Mouse (Mus musculus): ENCODE results near the gene Serpina3n. TPM values are rescaled to one million over a fixed set of nuclear protein-coding genes. Genes with fewer than 3 reads are reported as not detected.

Gene Serpina3n
- polyA plus RNA-seq, 1 experiment from 2014 or later: not detected

DNA sequence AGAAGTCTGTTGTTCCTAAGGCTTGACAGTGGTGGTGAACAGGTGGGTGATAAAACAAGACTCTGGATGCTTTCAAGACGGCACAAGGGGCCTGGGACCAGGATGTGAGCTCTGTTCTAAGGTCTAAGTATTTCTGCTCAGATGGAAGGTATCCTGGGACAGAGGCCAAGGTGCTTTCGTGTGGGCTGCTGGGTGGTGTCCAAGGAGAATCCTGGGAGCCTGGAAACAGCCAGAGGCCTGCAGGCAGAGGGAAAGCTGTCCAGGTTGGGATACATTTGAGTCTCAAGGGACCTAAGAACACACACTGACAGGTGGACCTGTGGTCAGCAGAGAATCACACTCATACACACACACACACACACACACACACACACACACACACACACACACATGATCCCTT, 8.0 kb downstream of the Serpina3n start:
- H3K27me3 ChIP-seq (replicated peaks): no peaks in the 10 kb centered on the region
- H3K4me3 ChIP-seq: no peak overlapping the region
- H3K9ac ChIP-seq: no peak overlapping the region
- ATAC-seq: no peak
- H3K36me3 ChIP-seq: no peaks in the 10 kb centered on the region
- no peak overlapping the region for H3K4me2 ChIP-seq
- H3K4me1 ChIP-seq: no peaks in the 10 kb centered on the region
- no peaks in the 10 kb centered on the region for H3K9me3 ChIP-seq (replicated peaks)
- no peak overlapping the region for H3K27ac ChIP-seq
- WGBS (ENCODE audit: insufficient replicate concordance): 47% methylated on average over 2 of the region's 2 CpGs

DNA sequence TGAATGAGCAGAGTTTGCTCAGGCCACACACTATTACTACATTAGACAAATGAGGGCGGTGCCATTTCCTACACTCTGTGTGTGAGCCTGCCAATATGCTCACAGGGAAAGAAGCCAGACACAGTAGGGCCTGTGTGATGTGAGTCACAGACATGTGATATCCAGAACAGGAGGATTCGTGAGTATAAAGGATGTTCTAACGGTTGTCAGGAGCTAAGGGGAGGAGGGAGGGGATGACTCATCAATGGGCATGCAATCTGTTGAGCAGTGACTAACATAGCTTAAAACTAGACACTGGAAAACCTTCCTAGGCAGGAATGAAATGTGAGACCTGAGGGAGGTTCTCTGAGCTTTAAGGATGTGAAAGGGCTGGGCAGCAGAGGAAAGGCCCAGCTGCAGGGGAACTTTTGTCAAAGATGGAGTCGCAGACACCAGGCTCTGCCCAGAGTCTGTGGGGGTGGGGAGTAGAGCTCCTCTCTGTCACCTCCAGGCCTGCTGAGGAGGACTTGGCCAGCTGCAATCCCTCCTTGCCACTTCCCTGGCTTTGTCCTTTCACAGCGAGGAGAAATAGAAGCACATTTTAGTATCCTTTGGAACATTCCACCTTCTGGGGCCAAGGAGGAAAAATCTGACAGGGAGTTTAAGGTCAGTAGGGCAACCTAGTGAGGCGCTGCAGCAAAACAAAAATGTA, 9.2 kb downstream of the Serpina3n start:
- Histone ChIP-seq H3K9ac (no peak overlapping the region), H3K27ac (no peak overlapping the region), H3K36me3 (no peaks in the 10 kb centered on the region), H3K4me2 (no peak overlapping the region), H3K4me1 (no peaks in the 10 kb centered on the region), H3K27me3 (replicated peaks) (no peaks in the 10 kb centered on the region), H3K9me3 (replicated peaks) (no peaks in the 10 kb centered on the region), H3K4me3 (no peak overlapping the region)
- 46% methylated on average over 6 of the region's 6 CpGs for WGBS (ENCODE audit: insufficient replicate concordance)
- ATAC-seq: no peak

DNA sequence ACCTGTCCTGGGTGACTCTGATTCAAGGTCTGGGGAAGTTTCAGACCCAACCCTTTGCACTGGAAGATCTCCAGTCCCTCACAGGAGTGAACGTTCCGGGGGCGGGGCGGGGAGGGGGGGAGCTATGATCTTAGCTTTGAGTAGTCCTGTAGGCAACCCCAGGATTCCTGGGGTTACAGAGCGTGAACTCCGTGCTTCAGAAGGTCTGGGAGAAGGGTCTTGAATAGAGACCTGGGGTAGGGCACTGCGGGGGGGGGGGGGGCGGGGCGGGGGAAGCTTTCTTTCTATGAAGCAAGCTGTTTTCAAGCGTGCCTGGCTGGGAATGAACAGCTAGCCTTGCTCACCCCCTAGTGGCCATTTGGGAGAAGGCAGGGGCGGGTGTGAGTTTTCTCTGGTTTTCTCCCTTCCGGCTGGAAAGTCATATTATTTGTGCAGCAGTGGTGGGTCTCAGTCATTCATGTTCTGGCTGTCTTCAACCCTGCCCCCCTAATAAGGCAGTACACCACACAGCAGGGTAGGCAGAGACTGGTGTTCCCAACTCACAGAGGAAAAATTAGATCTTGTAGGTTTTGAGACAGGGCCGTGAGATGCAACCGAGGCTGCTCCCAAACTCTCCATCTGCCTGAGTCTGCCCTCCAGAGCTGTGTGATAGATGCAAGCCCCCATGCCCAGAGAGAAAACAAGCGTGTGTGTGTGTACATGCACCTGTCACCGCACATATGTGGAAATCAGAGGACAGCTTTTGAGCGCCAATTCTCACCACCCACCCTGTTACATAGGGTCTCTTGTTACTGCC, 12.0 kb downstream of the Serpina3n start:
- Histone ChIP-seq H3K36me3 (no peaks in the 10 kb centered on the region), H3K27me3 (replicated peaks) (no peaks in the 10 kb centered on the region), H3K9ac (no peak overlapping the region), H3K4me2 (peak overlapping the region; percentile 49), H3K4me1 (no peaks in the 10 kb centered on the region), H3K27ac (no peak overlapping the region), H3K4me3 (no peak overlapping the region), H3K9me3 (replicated peaks) (no peaks in the 10 kb centered on the region)
- ATAC-seq: no peak
- 17% methylated on average over 15 of the region's 17 CpGs for WGBS (ENCODE audit: insufficient replicate concordance)

DNA sequence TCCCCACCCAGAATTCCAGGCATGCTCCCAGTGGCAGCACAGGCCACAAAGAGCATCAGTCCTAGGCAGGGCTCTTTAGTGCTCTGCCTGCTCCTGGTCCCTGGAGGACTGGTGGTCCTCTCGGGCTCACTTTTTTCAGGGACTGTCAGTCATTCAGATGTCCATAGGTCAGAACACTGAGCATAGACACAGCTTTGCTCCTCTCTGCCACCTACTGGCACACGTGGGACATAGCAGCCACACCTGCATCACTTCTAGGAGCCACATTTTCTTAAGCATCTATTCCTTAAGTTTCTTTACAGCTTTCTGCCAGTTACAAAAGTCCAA, 12.6 kb downstream of the Serpina3n start:
- Histone ChIP-seq H3K9me3 (replicated peaks) (no peaks in the 10 kb centered on the region), H3K27me3 (replicated peaks) (no peaks in the 10 kb centered on the region), H3K9ac (no peak overlapping the region), H3K4me3 (no peak overlapping the region), H3K36me3 (no peaks in the 10 kb centered on the region), H3K4me2 (no peak overlapping the region), H3K27ac (no peak overlapping the region), H3K4me1 (no peaks in the 10 kb centered on the region)
- WGBS (ENCODE audit: insufficient replicate concordance): 11% methylated on average over 2 of the region's 2 CpGs
- no peak for ATAC-seq

DNA sequence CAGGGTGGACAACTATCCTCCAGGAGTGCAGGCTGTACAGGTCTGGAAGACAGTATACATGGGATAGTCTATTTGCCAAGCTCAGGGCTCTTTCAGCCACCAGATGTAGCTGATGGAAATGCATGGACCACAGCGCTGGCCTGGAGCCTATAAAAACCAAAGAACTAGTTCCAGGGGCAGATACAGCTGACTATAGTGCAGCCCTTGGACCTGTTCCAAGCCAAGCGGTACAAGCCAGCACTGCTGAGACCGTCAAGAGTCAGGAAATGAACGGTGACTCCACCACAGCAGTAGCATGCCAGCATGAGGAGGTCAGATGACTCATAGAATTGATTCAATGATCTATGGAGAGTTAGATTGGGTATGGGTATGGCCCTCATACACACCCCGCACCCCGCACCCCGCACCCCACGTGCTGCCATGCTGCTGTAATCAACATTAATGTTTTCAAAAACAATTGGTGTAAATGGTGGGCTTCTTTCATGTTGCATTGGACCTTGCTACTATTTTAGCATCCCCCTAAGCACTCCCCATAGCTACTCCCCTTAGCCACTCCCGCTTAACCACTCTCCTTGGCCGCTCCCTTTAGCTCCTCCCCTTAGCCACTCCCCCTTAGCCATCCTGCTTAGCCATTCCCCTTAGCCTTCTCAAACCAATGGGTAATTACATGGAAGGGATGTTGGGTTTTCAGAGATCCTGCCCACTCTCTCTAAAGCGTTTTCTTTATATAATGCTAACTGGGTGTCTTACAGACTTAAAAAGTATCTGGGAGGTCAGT, 16.3 kb downstream of the Serpina3n start:
- no peaks in the 10 kb centered on the region for H3K36me3 ChIP-seq
- H3K9me3 ChIP-seq (replicated peaks): no peaks in the 10 kb centered on the region
- H3K4me1 ChIP-seq: no peaks in the 10 kb centered on the region
- WGBS (ENCODE audit: insufficient replicate concordance): 73% methylated on average over 11 of the region's 11 CpGs
- H3K4me2 ChIP-seq: no peak overlapping the region
- H3K27me3 ChIP-seq (replicated peaks): peaks cover 4% of the 10 kb centered on the region; the same call in 1 of the 2 replicates
- H3K9ac ChIP-seq: no peak overlapping the region
- H3K4me3 ChIP-seq: no peak overlapping the region
- ATAC-seq: no peak
- H3K27ac ChIP-seq: no peak overlapping the region

DNA sequence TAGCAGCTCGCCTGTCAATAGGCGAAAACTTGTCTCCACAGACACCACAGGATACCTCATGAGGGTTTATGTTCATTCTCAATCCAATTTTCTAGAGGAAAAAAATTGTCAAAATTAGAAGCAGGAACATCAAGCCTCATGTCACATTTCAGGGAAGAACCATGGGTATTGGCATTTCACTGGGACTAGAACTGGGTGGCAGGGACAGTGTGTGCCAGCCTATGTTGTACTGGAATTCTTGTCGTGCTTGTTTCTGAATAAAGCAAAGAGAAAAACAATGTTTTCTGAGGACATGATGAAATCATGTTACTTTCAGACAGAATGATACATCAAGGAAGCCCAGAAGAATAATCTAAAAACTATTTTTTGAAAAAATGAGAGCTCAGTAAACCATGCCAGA, 19.1 kb downstream of the Serpina3n start:
- no peak overlapping the region for H3K4me2 ChIP-seq
- no peaks in the 10 kb centered on the region for H3K4me1 ChIP-seq
- H3K4me3 ChIP-seq: no peak overlapping the region
- 60% methylated on average over 3 of the region's 3 CpGs for WGBS (ENCODE audit: insufficient replicate concordance)
- ATAC-seq: no peak
- H3K27me3 ChIP-seq (replicated peaks): peaks cover 4% of the 10 kb centered on the region; the same call in 1 of the 2 replicates
- no peak overlapping the region for H3K9ac ChIP-seq
- no peak overlapping the region for H3K27ac ChIP-seq
- H3K36me3 ChIP-seq: no peaks in the 10 kb centered on the region
- no peaks in the 10 kb centered on the region for H3K9me3 ChIP-seq (replicated peaks)

DNA sequence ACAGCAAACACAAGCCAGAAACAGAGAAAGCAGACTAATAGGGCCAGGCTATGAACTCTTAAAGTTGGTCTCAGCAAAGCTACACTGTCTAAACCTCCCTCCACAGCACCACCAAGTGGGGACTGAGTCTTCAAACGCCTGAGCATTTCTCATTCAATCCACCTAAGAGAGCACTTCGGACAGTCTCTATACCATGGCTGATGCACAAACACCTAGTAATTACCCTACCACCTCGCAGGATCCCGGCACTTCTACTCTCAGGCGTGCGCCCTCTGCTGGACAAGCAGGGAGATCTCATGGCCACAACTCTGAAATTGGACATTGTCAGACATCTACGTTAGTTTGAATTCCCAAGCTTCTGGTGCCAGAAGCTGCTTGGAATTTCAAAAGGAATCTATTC, 20.4 kb downstream of the Serpina3n start:
- Histone ChIP-seq H3K27ac (no peak overlapping the region), H3K27me3 (replicated peaks) (peaks cover 4% of the 10 kb centered on the region; the same call in 1 of the 2 replicates), H3K36me3 (no peaks in the 10 kb centered on the region), H3K9ac (no peak overlapping the region), H3K4me2 (no peak overlapping the region), H3K4me3 (no peak overlapping the region), H3K4me1 (no peaks in the 10 kb centered on the region), H3K9me3 (replicated peaks) (no peaks in the 10 kb centered on the region)
- 13% methylated on average over 7 of the region's 7 CpGs for WGBS (ENCODE audit: insufficient replicate concordance)
- no peak for ATAC-seq

DNA sequence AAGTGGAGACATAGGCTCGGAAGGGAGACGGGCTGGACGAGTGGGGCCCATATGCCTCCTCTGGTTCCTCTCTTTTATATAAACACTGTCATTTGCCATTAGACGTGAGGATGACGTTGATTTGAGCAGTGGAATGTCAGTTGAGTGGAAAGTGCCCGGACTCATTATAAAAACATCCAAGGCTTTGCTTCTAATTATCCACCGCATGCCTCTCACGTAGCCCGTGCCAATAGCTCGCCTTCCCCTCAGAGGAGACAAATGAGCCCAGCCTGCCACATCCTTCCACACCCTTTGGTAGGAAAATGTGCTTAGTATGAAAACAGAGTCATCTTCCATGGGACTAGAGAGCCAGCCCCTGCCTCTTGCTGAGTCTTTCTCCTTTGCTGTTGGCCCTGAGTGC, 24.8 kb downstream of the Serpina3n start:
- Histone ChIP-seq H3K27me3 (replicated peaks) (no peaks in the 10 kb centered on the region), H3K9me3 (replicated peaks) (no peaks in the 10 kb centered on the region), H3K4me3 (no peak overlapping the region), H3K4me1 (no peaks in the 10 kb centered on the region), H3K27ac (no peak overlapping the region), H3K9ac (no peak overlapping the region), H3K36me3 (no peaks in the 10 kb centered on the region), H3K4me2 (no peak overlapping the region)
- ATAC-seq: no peak
- 69% methylated on average over 10 of the region's 10 CpGs for WGBS (ENCODE audit: insufficient replicate concordance)

DNA sequence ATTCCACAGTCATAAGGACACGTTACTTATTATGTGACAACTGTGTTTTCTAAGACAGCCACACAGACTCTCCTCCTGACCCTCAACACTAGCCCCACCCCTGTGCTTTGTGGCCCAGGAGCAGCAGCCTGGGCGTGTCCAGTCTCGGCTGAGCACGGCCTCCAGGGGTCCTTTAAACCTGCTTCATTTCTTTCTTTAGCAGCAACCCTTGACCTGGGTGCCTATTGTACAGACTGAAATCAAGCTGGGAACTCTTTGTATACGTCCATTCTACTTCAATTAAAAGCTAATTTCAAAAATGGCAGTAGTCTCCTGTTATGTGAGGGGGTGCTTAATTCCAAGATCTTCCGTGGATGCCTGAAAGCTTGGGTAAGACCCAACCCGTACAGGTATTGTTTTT, 26.7 kb downstream of the Serpina3n start:
- Histone ChIP-seq H3K9me3 (replicated peaks) (no peaks in the 10 kb centered on the region), H3K9ac (no peak overlapping the region), H3K4me1 (no peaks in the 10 kb centered on the region), H3K4me3 (no peak overlapping the region), H3K27me3 (replicated peaks) (no peaks in the 10 kb centered on the region), H3K4me2 (no peak overlapping the region), H3K27ac (no peak overlapping the region), H3K36me3 (no peaks in the 10 kb centered on the region)
- WGBS (ENCODE audit: insufficient replicate concordance): 48% methylated on average over 7 of the region's 7 CpGs
- ATAC-seq: no peak

DNA sequence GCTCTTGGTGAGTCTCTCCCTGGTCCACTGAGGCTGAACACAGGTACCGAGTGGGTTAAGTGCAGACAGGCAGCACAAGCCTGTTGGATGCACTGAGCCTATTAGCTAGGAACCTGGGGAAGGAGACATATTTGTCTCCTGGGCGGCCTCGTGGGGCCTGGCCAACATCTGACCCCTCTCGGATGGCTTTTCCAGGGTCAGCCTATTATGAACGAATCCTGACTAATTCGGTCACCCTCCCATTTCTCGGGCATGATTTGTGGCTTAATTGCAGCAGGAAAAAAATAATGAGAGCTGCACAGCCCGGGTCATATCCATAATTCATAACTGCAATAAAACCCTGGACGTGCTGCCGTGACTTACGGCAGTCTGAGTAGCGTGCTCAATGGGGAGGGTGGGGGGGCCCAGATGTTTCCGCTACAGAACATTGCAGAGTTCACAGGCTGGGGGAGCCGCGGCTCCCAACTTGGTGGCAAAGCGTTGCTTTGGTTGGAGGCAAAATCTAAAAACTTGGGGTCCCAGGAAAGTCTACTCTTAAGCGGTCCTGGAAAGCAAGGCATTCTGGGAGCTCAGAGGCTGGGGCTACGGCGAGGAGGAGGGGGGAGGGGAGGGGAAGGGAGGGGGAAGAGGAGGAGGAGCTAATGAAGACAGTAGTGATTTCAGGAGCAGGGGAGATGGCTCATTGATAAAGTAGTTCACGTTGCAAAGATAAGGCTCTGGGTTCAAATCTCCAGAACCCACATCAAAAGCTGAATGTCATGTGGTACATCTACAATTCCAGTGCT, 27.6 kb downstream of the Serpina3n start:
- no peak overlapping the region for H3K4me2 ChIP-seq
- H3K9me3 ChIP-seq (replicated peaks): no peaks in the 10 kb centered on the region
- no peaks in the 10 kb centered on the region for H3K27me3 ChIP-seq (replicated peaks)
- H3K4me1 ChIP-seq: no peaks in the 10 kb centered on the region
- no peak overlapping the region for H3K9ac ChIP-seq
- H3K27ac ChIP-seq: no peak overlapping the region
- no peak overlapping the region for H3K4me3 ChIP-seq
- 69% methylated on average over 20 of the region's 20 CpGs for WGBS (ENCODE audit: insufficient replicate concordance)
- no peak for ATAC-seq
- no peaks in the 10 kb centered on the region for H3K36me3 ChIP-seq

DNA sequence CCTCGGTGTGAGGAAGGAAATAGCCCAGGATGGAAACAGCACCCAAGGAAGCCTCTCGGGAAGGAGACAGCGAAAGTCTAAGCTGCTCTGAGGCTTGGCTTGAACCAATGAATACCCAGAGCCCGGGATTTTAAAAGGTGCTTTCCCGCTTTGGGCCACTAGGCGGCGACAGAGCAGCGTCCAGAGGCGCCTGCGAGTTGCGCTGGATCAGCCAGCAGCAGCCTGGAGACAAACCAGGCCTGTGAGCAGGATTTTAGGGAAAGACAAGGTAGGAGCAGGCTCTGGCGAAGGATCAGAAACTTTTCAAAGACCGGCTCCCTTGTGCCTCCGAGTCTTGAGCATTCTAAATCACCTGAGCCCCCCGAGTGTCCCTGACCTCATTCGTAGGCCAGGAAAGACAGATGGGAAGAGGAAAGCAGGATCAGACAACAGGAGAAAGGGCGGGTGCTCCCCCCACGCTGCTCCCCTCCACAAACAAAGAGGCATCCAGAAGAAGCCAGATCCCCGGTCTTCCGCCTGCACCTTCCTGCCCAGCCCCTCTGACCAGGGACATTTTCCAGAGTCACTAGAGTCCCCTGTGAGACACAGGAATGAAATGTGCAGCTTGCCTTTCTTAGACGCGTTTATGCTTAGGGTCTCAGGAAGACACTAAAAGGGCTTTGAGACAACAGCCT, 33.7 kb downstream of the Serpina3n start:
- no peak for ATAC-seq
- no peak overlapping the region for H3K4me3 ChIP-seq
- no peaks in the 10 kb centered on the region for H3K36me3 ChIP-seq
- H3K4me2 ChIP-seq: no peak overlapping the region
- no peak overlapping the region for H3K9ac ChIP-seq
- no peak overlapping the region for H3K27ac ChIP-seq
- H3K27me3 ChIP-seq (replicated peaks): peaks cover 7% of the 10 kb centered on the region
- no peaks in the 10 kb centered on the region for H3K4me1 ChIP-seq
- WGBS (ENCODE audit: insufficient replicate concordance): 12% methylated on average over 22 of the region's 22 CpGs
- H3K9me3 ChIP-seq (replicated peaks): no peaks in the 10 kb centered on the region

All from liver, embryonic 12.5 days (tissue).